Mouse (Mus musculus) embryonic fibroblast, embryonic 13.5 days (primary cell): ENCODE results near the gene Kmt2c.

Experiments used
- CTCF ChIP-seq: IDR thresholded peaks from 2 replicates; pipeline ENCODE4 v1.5.1; 2011; ENCODE audit warnings: mild to moderate bottlenecking, control low read depth, low read length, moderate library complexity, borderline replicate concordance; ENCODE audit not compliant: insufficient read depth
- POLR2A ChIP-seq: IDR thresholded peaks from 2 replicates; pipeline ENCODE4 v1.6.1; 2011; ENCODE audit warnings: low read depth, mild to moderate bottlenecking, control low read depth, low read length, moderate library complexity

- TF ChIP-seq CTCF (no peak), POLR2A (no peak)
Observed at GRCm38 (mm10) chr5:25313881-25314280, 184.7 kb downstream of the Kmt2c start.
